Mouse (Mus musculus) T-cell, adult 2 months (primary cell): ENCODE measurements around the gene Eef2.
"Not testable (repeated sequence)": the region's sequence is repeated elsewhere in the genome, so short reads cannot be mapped to it uniquely, and the experiment has no call there.

Experiments used
- DNase-seq: peaks from one replicate; pipeline ENCODE4 v3.0.0; 2022; ENCODE audit warnings: low spot score

The Eef2 gene

GRCm38 (mm10) chr10:81146296-81146695, 30.1 kb upstream of the Eef2 start:
- no peak for DNase-seq

GRCm38 (mm10) chr10:81151261-81151660, 25.2 kb upstream of the Eef2 start:
- DNase-seq, result no peak

GRCm38 (mm10) chr10:81152609-81153008, 23.8 kb upstream of the Eef2 start:
- DNase-seq, result no peak

GRCm38 (mm10) chr10:81154313-81154712, 22.1 kb upstream of the Eef2 start:
- no peak for DNase-seq

GRCm38 (mm10) chr10:81154736-81155135, 21.7 kb upstream of the Eef2 start:
- DNase-seq, result no peak

GRCm38 (mm10) chr10:81161602-81162317, 14.7 kb upstream of the Eef2 start:
- DNase-seq, result peak; percentile 26

- DNase-seq, result no peak
Observed at GRCm38 (mm10) chr10:81162318-81162652, 14.1 kb upstream of the Eef2 start.

GRCm38 (mm10) chr10:81165118-81165517, 11.3 kb upstream of the Eef2 start:
- DNase-seq, result no peak

- DNase-seq, result peak; percentile 100
Observed at GRCm38 (mm10) chr10:81167200-81168086, 9.0 kb upstream of the Eef2 start, which contains the start of gene Pias4. Gene Pias4, minus strand, starts transcription at chr10:81167923.

- peak; percentile 87 for DNase-seq
Observed at GRCm38 (mm10) chr10:81168087-81168431, 8.4 kb upstream of the Eef2 start.

- DNase-seq, result peak; percentile 81
Observed at GRCm38 (mm10) chr10:81168521-81169244, 7.7 kb upstream of the Eef2 start.

- DNase-seq, result peak; percentile 82
Observed at GRCm38 (mm10) chr10:81169411-81169900, 7.0 kb upstream of the Eef2 start.

- peak; percentile 85 for DNase-seq
Observed at GRCm38 (mm10) chr10:81173132-81173531, 3.3 kb upstream of the Eef2 start.

GRCm38 (mm10) chr10:81174617-81175344, 1.6 kb upstream of the Eef2 start:
- DNase-seq, result peak; percentile 86

- not testable (repeated sequence) for DNase-seq
Observed at GRCm38 (mm10) chr10:81175345-81175701, 1.1 kb upstream of the Eef2 start.

GRCm38 (mm10) chr10:81175936-81176465, 430 bp upstream of the Eef2 start:
- DNase-seq, result no peak

- DNase-seq, result no peak
Observed at GRCm38 (mm10) chr10:81177491-81177925, 1.1 kb downstream of the Eef2 start.

- no peak for DNase-seq
Observed at GRCm38 (mm10) chr10:81177958-81178712, 1.7 kb downstream of the Eef2 start.

- no peak for DNase-seq
Observed at GRCm38 (mm10) chr10:81178927-81179326, 2.5 kb downstream of the Eef2 start.

- no peak for DNase-seq
Observed at GRCm38 (mm10) chr10:81179451-81180342, 3.3 kb downstream of the Eef2 start.
